Mouse (Mus musculus) liver, embryonic 11.5 days (tissue): ENCODE measurements around the gene Srrm2. TPM values are rescaled to one million over a fixed set of nuclear protein-coding genes. Genes with fewer than 3 reads are reported as not detected.

ENCODE experiments used
- ATAC-seq: fragments of 200-750 bp; cut with Nextera tagmentation; replicated peaks from 2 replicates; pipeline ENCODE4 v1.8.0; 2017; ENCODE audit warnings: moderate number of reproducible peaks, mild to moderate bottlenecking, moderate TSS enrichment, moderate library complexity; ENCODE audit not compliant: low FRiP score
- DNase-seq: peaks from one replicate; pipeline ENCODE4 v3.0.0-alpha.2; 2017; ENCODE audit warnings: low spot score
- H3K27ac ChIP-seq: fragments of 300-500 bp; sonication (generic); 2 replicates; pipeline ENCODE4 v1.5.1; 2014; ENCODE audit warnings: mild to moderate bottlenecking, low read depth, low read length, control low read depth
- H3K27me3 ChIP-seq: fragments of 300-500 bp; sonication (generic); replicated peaks from 2 replicates; pipeline ENCODE4 v1.6.1; 2014; ENCODE audit warnings: low read length, mixed read lengths; ENCODE audit not compliant: control insufficient read depth, insufficient read depth
- H3K36me3 ChIP-seq: fragments of 300-500 bp; sonication (generic); 2 replicates; pipeline ENCODE4 v1.6.1; 2014; ENCODE audit warnings: mild to moderate bottlenecking, low read length, moderate library complexity, mixed read lengths; ENCODE audit not compliant: control insufficient read depth, insufficient read depth
- H3K4me1 ChIP-seq: fragments of 300-500 bp; sonication (generic); replicated peaks from 2 replicates; pipeline ENCODE4 v1.6.1; 2014; ENCODE audit warnings: low read length, mixed read lengths; ENCODE audit not compliant: control insufficient read depth, insufficient read depth
- H3K4me2 ChIP-seq: fragments of 300-500 bp; sonication (generic); 2 replicates; pipeline ENCODE4 v1.6.1; 2014; ENCODE audit warnings: mild to moderate bottlenecking, control low read depth, moderate library complexity
- H3K4me3 ChIP-seq: fragments of 300-500 bp; sonication (generic); 2 replicates; pipeline ENCODE4 v1.5.1; 2014; ENCODE audit warnings: low read depth, low read length, control low read depth
- H3K9ac ChIP-seq: fragments of 300-500 bp; sonication (generic); 2 replicates; pipeline ENCODE4 v1.6.1; 2014; ENCODE audit warnings: low read depth, low read length, control low read depth
- H3K9me3 ChIP-seq: fragments of 300-500 bp; sonication (generic); 2 replicates; pipeline ENCODE4 v1.6.1; 2016; ENCODE audit warnings: low read length, inconsistent platforms, mixed read lengths; ENCODE audit not compliant: control insufficient read depth
- WGBS: fragments of 180-500 bp; shearing (Covaris S2); extraction: QIAGEN DNeasy Blood & Tissue Kit; methylation state at CpG from one replicate; pipeline ENCODE4 v1.1.7; 2014; 5-methylcytosine and 5-hydroxymethylcytosine counted together
- polyA plus RNA-seq: library from polyadenylated mRNA; unstranded; fragments of >200 nt; fragmentation: Nextera tagmentation; extraction: Ambion mirVana; gene quantifications from 2 replicates; pipeline ENCODE4 v1.2.1, GENCODE M21; 2014

Gene Srrm2
- polyA plus RNA-seq, 1 experiment from 2014 or later: 398 TPM

- 3% methylated on average over 8 of the region's 8 CpGs for WGBS
- no peaks in the 10 kb centered on the region for H3K27me3 ChIP-seq
- H3K36me3 ChIP-seq: peaks cover 25% of the 10 kb centered on the region
- peak overlapping the region; percentile 99 for H3K4me3 ChIP-seq
- no peaks in the 10 kb centered on the region for H3K9me3 ChIP-seq
- H3K4me2 ChIP-seq: peak overlapping the region; percentile 97
- peak overlapping the region; percentile 97; the same call in 1 of the 2 replicates for H3K27ac ChIP-seq
- ATAC-seq (no peak), DNase-seq (no peak)
- peaks cover 15% of the 10 kb centered on the region for H3K4me1 ChIP-seq
- H3K9ac ChIP-seq: peak overlapping the region; percentile 99
These were observed 14.2 kb downstream of the Srrm2 start for GRCm38 (mm10) chr17:23804426-23805085.

DNA sequence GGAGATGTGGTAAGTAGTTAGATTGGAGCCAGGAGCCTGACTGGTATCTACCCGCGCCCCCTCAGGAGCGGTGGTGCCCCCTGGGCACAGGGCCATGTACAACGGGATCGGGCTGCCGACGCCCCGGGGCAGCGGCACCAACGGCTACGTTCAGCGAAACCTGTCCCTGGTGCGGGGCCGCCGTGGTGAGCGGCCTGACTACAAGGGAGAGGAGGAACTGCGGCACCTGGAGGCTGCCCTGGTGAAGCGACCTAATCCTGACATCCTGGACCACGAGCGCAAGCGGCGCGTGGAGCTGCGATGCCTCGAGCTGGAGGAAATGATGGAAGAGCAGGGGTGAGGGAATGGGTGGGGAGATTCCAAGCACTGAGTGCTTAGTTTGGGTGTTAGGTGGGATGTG is 16.5 kb downstream of the Srrm2 start:
- DNase-seq: no peak
- H3K4me3 ChIP-seq: peak overlapping the region; percentile 8
- no peaks in the 10 kb centered on the region for H3K9me3 ChIP-seq
- H3K36me3 ChIP-seq: peaks cover 44% of the 10 kb centered on the region
- no peaks in the 10 kb centered on the region for H3K27me3 ChIP-seq
- H3K4me2 ChIP-seq: no peak overlapping the region
- H3K27ac ChIP-seq: no peak overlapping the region
- H3K9ac ChIP-seq: no peak overlapping the region
- no peak for ATAC-seq
- 87% methylated on average over 25 of the region's 25 CpGs for WGBS
- peaks cover 15% of the 10 kb centered on the region for H3K4me1 ChIP-seq

GRCm38 (mm10) chr17:23807918-23808317 is 17.6 kb downstream of the Srrm2 start:
- Histone ChIP-seq H3K4me1 (peaks cover 15% of the 10 kb centered on the region), H3K4me2 (no peak overlapping the region), H3K36me3 (peaks cover 52% of the 10 kb centered on the region), H3K9ac (no peak overlapping the region), H3K4me3 (no peak overlapping the region), H3K27me3 (no peaks in the 10 kb centered on the region), H3K9me3 (no peaks in the 10 kb centered on the region), H3K27ac (no peak overlapping the region)
- ATAC-seq: no peak
- 95% methylated on average over 3 of the region's 3 CpGs for WGBS
- DNase-seq: no peak

DNA sequence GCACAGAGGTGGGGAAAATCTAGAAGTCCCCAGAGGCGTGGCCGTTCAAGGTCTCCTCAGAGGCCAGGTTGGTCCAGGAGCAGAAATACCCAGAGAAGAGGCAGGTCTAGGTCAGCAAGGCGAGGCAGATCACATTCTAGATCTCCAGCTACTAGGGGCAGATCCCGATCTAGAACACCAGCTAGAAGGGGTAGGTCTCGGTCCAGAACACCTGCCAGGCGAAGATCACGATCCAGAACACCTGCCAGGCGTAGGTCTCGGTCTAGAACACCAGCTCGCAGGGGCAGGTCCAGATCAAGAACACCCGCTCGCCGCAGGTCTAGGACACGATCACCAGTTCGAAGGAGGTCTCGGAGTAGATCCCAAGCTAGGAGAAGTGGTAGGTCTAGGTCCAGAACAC is 25.3 kb downstream of the Srrm2 start:
- Histone ChIP-seq H3K9me3 (peaks cover 43% of the 10 kb centered on the region), H3K36me3 (peaks cover 90% of the 10 kb centered on the region), H3K27ac (no peak overlapping the region), H3K4me1 (no peaks in the 10 kb centered on the region), H3K4me3 (no peak overlapping the region), H3K27me3 (no peaks in the 10 kb centered on the region), H3K4me2 (no peak overlapping the region), H3K9ac (no peak overlapping the region)
- ATAC-seq (no peak), DNase-seq (no peak)
- 96% methylated on average over 16 of the region's 16 CpGs for WGBS

- H3K4me2 ChIP-seq: no peak overlapping the region
- H3K36me3 ChIP-seq: peaks cover 96% of the 10 kb centered on the region
- H3K27ac ChIP-seq: no peak overlapping the region
- no peak overlapping the region for H3K9ac ChIP-seq
- H3K4me1 ChIP-seq: no peaks in the 10 kb centered on the region
- DNase-seq (no peak), ATAC-seq (no peak)
- peaks cover 43% of the 10 kb centered on the region for H3K9me3 ChIP-seq
- WGBS: 97% methylated on average over 8 of the region's 8 CpGs
- H3K27me3 ChIP-seq: no peaks in the 10 kb centered on the region
- H3K4me3 ChIP-seq: no peak overlapping the region
These were observed 28.2 kb downstream of the Srrm2 start for GRCm38 (mm10) chr17:23818579-23818978.

GRCm38 (mm10) chr17:23819235-23819634 is 28.9 kb downstream of the Srrm2 start:
- no peak for ATAC-seq
- H3K9me3 ChIP-seq: peaks cover 43% of the 10 kb centered on the region
- WGBS: 98% methylated on average over 25 of the region's 25 CpGs

GRCm38 (mm10) chr17:23820731-23821130 is 30.4 kb downstream of the Srrm2 start:
- H3K9me3 ChIP-seq: peaks cover 35% of the 10 kb centered on the region
- 97% methylated on average over 5 of the region's 5 CpGs for WGBS
- H3K36me3 ChIP-seq: peaks cover 93% of the 10 kb centered on the region
- no peak overlapping the region for H3K4me3 ChIP-seq
- H3K9ac ChIP-seq: no peak overlapping the region
- ATAC-seq (no peak), DNase-seq (no peak)
- no peaks in the 10 kb centered on the region for H3K27me3 ChIP-seq
- no peak overlapping the region for H3K27ac ChIP-seq
- H3K4me1 ChIP-seq: no peaks in the 10 kb centered on the region
- H3K4me2 ChIP-seq: no peak overlapping the region

More at GRCm38 (mm10) chr17:23819235-23819634, 28.9 kb downstream of the Srrm2 start:
- no peak overlapping the region for H3K4me2 ChIP-seq
- no peak overlapping the region for H3K4me3 ChIP-seq
- H3K4me1 ChIP-seq: no peaks in the 10 kb centered on the region
- H3K27me3 ChIP-seq: no peaks in the 10 kb centered on the region
- DNase-seq: no peak
- H3K9ac ChIP-seq: no peak overlapping the region
- H3K36me3 ChIP-seq: peaks cover 96% of the 10 kb centered on the region
- no peak overlapping the region for H3K27ac ChIP-seq

DNA sequence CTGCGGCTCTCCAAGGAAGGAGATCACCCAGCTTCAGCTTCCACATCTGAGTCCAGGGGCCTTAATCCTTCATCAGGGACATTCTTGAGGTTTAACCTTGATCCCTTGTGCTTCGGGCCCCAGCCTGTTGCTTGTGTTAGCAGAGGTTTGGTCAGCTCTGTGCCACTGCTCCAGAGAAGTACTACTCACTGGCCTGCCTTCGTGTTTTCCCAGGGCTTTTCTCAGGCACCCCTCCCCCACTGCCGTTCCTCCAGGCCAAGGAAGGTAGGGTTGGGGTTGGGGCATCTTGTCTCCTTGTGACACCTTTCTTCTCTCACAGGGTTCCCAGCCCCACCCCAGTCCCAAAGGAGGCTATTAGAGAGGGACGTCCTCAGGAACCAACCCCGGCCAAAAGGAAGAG is 31.8 kb downstream of the Srrm2 start:
- no peak overlapping the region for H3K9ac ChIP-seq
- no peaks in the 10 kb centered on the region; the same call in 1 of the 2 replicates for H3K4me1 ChIP-seq
- ATAC-seq (no peak), DNase-seq (no peak)
- H3K4me2 ChIP-seq: no peak overlapping the region
- peaks cover 85% of the 10 kb centered on the region for H3K36me3 ChIP-seq
- no peaks in the 10 kb centered on the region for H3K27me3 ChIP-seq
- WGBS: 72% methylated on average over 6 of the region's 6 CpGs
- no peak overlapping the region for H3K4me3 ChIP-seq
- H3K27ac ChIP-seq: no peak overlapping the region
- peaks cover 24% of the 10 kb centered on the region for H3K9me3 ChIP-seq

- no peak overlapping the region for H3K27ac ChIP-seq
- peaks cover 76% of the 10 kb centered on the region for H3K36me3 ChIP-seq
- H3K27me3 ChIP-seq: no peaks in the 10 kb centered on the region
- WGBS: 87% methylated on average over 16 of the region's 16 CpGs
- no peak overlapping the region for H3K4me2 ChIP-seq
- H3K9me3 ChIP-seq: peaks cover 18% of the 10 kb centered on the region; the same call in 1 of the 2 replicates
- DNase-seq: no peak
- no peak overlapping the region for H3K9ac ChIP-seq
- H3K4me3 ChIP-seq: no peak overlapping the region
- peaks cover 6% of the 10 kb centered on the region for H3K4me1 ChIP-seq
- no peak for ATAC-seq
These were observed 32.7 kb downstream of the Srrm2 start for GRCm38 (mm10) chr17:23823018-23823417.
